Mouse (Mus musculus) layer of hippocampus, adult 9-11 months (tissue): Measurements from ENCODE around the gene Mylk.

Source experiments
- DNase-seq: peaks from one replicate; pipeline ENCODE4 v3.0.0; 2022

Mylk gene

DNA sequence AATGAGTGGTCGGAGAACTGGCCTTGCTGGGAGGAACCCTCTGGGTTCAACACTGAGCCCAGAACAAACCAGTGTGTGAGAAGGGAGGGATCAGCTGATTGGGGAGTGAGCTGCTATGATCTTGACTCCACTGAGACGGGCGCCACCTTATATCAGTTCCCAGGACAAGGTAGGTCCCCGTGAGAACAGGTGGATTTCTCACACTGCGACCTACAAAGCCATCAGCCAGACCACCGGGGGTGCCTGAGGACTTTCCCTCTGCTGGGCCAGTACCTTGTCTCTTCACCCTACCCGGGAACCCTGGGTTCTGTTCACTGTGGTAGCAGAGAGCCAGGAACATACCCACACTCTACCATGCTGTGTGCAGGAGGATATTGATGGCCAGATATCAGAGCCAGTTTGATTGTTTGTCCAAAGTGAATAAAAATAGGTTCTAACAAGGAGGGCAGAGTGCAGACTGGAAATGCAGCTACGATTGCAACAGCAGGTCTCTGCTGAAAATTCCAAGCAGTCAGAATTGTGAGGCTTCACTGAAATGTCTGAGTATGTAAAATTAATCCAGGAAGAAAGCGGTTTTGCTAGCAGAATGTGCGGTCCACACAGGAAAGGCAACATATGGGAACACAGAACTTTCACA, 248.8 kb downstream of the Mylk start:
- no peak for DNase-seq

DNA sequence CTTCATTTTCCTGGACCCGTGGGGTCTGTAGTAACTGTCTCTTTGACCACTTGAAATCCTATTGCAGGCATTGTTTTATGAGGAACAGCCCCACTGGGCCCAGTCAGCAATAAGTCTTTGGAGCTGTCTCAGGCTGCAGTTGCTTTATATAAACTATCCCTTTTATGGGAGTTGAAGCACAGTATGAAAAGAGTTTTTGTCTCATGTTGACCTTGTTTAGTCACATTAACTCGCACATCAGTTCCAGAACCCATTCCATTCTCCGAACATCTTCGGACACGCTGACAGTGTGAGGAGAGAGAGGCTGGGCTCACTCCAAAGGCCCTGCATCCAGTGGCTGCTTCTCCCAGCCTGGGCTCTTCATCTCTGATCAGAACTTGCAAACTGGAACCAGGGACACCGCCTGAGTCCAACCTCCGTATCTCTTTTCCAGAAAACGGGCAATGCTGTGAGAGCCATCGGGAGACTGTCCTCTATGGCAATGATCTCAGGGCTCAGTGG, 249.7 kb downstream of the Mylk start:
- DNase-seq: no peak

DNA sequence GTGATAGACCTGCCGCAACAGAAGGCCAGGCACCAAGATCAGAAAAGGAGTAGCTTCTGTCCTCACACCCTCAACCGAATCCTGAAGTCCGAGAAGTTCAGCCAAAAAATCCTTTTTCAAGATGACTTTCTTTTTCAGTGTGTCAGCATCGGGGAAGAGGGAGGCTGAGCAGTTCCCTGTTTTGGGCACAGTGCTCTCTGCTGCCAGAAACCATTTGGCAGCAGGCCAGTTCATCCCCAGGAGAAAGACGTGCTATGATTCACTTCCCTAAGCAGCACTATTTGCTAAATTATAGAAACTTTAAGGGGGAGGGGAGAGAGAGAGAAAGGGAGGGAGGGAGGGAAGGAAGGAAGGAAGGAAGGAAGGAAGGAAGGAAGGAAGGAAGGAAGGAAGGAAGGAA, 251.1 kb downstream of the Mylk start:
- DNase-seq: peak; percentile 86

DNA sequence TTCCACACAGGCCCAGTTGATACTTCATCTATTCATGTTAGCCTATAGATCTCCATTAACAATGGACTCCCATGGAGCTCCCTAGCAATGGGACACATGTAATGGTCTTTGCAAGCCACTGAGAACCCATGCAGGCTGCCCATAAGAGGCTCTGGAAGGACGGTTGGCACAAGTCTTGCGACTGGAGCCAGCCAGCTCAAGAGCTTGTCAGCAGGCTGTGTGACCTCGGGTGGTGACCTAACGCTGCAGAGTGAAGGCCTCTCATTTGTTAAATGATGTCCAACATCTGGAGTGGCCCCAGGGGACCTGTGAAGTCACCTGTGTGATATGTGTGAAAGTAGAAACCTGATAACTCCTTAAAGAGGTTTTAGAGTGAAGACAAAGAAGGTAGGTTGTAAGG, 252.0 kb downstream of the Mylk start:
- no peak for DNase-seq

DNA sequence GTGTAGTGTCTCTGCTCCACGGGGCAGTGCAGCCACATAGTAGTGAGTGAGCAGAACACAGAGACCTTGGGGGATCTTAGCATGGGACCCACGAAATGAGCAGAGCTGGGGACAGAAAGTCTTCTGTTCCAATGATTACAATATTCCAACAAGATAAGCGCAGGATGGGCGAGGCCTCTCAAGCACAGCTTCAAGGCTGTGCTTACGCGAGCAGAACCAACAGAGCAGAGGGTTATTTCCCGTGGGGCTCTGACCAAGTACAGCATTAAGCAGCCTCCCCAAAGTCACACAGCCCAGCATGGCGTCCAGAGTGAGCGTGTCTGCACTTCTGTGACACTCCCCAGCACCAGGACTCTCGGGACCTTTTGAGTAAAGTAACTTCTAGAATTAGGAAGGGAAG, 252.6 kb downstream of the Mylk start:
- no peak for DNase-seq

DNA sequence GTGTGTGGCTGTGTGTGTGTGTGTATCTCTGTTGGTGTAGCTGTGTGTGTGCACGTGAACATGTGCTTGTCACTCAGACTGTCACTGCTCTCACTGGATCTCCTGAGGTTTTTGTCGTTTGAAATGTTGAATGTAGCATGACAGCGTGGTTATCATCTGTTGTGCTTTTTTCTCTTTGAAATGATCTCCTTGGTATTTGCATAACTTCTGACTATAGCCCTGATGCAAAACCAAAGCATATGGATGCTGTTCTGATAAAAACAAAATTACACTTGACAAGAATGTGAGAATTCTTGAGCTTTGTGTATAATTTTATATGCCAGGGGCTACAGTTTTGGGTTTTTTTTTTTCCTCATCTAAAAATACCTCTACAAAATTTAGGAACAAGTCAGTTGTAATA, 254.0 kb downstream of the Mylk start:
- peak; percentile 22 for DNase-seq

DNA sequence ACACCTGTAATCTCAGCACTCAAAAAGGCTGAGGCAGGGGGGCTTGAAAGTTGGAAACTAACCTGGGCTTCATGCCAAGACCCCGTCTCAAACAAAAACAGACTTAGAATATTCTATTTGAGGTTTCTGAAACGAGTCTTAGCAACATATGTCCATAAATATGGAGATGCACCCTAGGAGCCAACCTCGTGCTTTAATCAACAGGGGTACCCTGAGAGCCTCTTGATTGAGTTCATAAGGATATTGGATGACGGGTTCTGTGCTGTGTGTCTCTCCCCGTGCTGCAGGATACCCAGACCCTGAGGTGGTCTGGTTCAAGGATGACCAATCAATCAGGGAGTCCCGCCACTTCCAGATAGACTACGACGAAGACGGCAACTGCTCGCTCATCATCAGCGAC, 255.0 kb downstream of the Mylk start:
- DNase-seq: no peak

DNA sequence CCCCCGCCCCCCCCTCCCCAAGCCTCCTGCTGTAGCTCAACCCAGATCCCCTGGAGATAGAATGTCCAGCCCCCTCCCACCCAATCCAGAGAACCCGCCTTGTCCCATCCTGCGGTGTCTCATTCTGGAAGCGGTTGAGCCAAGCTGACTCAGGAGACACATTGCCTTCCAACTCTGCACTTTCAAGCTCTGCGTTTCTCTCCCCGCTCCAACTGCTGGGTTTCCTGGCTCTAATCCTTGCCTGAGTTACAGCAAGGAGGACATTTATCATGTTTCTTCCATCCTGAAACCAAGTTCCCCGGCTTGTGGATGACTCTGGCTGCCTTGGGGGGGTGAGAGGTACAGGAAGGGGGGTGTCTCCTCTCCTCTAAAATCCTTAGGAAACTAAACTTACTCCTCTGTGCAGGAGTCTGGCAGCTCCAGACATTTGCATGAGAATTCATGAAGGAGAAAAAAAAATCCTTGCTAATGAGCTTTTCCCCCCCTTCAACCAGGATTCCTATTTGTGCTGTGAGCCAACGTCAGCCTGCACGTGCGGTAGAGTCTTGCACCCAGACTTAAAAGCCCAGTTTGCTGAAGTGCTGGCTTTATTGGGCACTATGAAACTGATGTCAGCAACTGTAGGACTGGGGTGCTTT, 256.0 kb downstream of the Mylk start:
- no peak for DNase-seq

DNA sequence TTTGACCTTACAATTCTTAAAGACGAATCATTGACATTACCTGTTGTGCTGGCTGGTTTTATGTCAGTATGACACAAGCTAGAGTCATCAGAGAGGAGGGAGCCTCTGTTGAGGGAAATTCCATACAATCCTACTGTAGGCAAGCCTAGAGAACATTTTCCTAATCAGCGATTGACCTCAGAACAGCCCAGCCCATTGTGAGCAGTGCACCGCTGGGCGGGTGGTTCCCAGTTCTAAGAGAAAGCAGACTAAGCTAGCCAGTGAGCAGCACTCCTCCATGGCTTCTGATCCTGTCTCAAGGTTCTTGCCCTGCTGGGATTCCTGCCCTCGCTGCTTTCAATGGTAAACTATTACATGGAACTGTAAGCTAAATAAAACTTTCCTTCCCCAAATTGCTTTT, 259.3 kb downstream of the Mylk start:
- no peak for DNase-seq

DNA sequence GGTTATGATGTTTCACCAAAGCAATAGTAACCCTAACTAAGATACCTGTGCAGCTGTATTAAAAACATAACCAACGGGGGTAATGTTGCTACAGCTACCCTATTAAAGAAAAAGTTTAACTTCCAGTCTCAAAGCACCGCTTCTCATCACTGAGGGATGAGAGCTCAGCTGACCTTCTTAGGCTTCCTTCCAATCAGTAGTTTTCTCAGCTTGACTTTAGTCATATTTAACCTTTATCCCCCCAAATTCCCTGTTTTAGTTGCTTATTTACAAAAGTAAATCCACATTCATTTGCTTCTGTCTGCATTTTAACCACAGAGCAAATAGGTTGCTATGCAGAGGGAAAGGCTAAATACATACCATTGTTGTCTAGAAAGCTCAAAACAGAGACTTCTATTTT, 259.7 kb downstream of the Mylk start:
- no peak for DNase-seq

DNA sequence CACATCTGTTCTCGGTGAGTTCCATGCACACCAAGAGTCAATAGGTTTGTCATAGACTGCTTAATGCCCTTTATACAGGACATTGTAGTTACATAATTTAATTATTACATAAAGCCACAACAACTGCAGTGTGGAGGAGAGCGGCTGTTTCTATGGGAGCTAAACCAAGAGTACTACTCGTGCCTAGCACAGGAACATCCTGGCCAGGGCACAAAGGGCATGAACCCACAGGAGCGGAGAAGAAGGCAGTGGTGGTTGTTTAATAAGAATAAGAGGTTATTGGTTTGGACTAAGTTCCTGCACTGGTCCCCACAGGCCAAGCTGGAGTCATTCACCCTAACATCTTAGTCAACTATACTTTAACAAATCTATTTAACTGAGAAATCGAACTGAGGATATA, 261.2 kb downstream of the Mylk start:
- no peak for DNase-seq

DNA sequence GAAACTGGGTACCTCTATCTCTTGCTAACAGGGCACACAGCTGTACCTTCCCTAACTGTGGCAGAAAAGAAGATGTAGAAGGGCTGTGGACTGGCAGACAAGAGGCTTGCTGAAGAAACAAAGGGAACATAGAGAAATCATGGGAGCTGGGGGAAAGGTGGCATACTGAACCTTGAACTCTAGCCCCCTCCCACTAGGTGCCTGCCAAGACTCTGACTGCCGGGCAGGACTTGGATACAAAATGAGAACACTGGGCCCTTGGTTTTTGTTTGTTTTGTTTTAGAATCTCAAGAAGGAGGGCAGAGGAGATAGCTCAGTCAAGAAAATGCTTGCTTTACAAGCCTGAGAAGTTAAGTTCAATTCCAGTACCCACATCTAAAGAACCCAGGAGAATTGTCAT, 262.4 kb downstream of the Mylk start:
- no peak for DNase-seq

DNA sequence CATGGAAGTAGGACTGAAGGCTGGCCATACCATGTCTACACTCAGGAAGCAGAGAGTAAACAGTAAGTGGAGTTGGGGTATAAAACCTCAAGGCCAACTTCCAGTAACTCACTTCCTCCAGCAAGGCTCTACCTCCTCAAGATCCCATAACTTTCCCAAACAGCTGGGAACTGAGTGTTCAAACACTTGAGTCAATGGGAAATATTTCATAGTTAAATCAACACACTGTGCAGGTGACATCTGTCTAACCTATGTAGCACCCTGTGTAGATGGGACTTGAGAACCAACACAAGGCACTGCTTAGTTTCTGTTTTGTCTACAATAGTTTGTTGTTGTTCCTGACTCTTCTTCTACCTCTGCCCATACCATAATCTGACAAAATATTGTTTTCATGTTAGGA, 263.4 kb downstream of the Mylk start:
- no peak for DNase-seq

DNA sequence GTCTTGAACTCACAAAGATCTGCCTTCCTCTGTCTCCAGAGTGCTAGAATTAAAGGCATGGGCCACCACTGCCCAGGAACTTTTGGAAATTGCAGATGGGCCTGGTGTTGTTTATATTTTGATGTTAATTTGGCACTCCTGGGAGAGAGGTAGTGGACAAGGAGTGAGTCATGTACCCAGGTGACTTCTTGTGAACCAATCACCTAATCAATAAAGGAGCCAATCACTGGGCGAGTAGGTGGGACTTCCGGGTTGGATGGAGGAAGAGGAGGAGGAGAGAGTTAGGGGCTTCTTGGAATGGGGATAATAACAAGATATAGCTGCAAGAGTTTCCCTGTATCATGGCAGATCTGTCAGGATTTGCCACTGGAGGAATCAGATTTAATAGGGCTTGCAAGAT, 268.5 kb downstream of the Mylk start:
- no peak for DNase-seq

DNA sequence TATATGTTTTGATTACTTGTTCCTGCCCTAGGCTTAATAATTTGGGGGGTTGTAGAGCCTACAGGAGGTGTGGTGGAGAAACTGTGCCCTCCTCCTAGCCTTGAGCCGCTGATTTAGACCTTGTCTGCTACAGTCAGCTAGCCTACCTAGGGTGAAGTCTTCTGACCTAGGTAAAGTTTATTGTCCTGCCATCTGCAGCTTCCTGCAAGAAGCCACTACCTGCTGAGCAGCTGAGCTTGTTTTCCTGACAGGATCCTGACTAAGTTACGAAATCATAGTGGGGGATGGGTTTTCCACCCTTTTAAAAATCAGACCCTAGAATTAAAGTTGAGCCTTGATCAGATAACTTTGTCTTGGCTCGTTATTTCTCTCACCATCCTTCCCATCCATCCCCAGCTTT, 271.5 kb downstream of the Mylk start:
- DNase-seq: no peak

DNA sequence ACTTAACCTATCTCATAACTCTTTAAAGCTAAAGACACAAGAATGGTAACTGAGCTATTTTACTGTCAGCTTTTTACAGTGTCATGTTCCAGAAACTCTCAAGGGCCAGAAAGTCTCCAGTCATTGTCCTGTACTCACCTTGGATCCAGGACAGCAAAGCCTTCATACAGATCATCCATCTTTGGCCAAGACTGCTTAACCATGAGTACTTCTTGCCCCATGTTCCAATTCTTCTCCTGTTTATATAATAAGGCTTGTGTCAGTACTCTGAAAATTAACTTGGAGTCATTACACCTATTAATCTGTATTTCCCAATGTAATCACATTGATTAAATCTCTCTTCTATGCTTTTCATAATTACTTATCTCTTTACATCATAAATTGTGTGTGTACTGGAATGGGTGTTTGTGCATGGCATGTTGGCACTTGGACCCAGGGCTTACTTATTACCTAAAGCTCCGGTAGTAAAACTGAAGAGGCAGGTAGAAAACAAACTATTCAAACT, 273.5 kb downstream of the Mylk start:
- DNase-seq: no peak

DNA sequence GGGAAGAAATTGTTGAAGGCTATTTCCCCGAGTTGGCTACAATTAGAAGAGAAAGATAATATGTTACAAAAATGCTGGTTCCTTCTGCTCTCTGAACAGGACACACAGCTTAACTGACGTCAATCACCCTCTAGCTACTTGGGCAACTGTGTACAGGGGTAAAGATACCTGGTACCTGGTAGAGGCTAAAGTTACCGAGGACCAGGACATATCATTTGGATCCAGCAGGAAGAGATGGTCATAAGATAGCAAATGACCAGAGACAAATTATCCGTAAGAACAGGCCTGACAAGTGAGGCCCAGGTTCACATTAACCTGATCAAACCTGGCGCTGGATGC, 276.9 kb downstream of the Mylk start:
- DNase-seq: no peak

DNA sequence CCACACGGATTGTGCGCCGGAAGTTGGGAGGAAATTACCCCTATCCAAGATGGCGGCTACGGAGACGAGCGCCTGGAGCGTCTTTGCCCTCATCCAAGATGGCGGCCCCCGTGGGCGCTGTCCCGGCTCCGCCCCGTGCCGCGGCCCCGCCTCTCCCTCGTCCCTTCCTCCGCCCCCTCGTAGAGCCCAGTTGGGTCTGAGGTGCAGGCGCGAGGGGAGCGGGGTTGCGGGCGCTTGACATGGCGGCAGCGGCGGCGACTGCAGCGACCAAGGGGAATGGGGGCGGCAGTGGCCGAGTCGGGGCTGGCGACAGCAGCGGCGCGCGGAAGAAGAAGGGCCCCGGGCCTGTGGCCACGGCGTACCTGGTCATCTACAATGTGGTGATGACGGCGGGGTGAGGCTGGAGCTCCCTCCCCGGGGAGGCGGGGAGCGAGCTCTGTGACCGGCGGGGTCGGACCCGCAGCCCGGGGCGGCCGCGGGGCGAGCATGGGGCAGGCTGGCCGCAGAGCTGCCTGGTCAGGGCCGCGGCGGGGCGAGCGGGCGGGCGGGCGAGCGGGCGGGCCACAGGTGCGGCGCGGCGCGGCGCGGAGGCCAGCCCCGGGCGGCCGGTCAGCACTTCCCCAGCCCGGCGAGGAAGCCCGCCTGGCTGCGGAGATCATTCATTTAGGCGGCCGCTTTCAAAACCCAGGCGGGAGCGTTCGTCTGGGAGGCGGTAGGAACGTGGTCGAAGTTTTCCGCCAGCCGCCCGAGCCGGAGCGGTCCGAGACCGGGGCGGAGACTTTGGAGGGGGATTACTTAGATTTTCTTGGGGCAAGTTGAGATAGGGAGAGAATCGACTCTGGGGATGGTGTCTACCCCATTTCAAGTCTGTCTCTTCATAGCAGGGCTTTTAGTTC, 277.5 kb downstream of the Mylk start, which contains the start of gene Hacd2:
TSS of gene Hacd2 (plus strand) at position 187 of the 896 bp plus-strand sequence.
- DNase-seq: peak; percentile 95

DNA sequence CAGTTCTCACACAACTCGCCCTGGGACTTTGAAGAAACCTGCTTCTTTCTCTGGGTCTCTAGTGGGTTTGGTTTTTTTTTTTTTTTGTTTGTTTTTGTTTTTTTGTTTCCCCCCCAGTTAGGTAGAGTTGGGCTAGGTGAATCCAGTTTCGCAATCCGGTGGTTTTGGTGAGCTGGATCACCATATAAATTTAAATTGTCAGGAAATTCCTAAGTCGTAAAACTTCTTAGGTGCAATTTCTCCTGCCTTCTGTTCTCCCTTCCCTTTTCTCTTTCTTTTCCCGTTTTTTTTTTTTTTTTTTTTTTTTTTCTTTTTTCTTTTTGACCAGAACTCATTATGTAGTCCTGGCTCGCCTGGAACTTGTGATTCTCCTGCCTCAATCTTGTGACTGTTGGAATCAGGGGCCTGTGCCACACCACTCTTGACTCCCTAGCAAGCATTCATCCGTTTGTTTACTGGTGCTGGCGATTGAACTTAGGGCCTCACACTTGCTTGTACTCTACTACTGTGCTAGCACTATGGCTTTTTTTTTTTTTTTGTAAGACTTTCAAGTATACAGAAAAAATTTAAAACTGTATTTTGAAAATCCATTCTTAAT, 278.2 kb downstream of the Mylk start:
- DNase-seq: no peak

DNA sequence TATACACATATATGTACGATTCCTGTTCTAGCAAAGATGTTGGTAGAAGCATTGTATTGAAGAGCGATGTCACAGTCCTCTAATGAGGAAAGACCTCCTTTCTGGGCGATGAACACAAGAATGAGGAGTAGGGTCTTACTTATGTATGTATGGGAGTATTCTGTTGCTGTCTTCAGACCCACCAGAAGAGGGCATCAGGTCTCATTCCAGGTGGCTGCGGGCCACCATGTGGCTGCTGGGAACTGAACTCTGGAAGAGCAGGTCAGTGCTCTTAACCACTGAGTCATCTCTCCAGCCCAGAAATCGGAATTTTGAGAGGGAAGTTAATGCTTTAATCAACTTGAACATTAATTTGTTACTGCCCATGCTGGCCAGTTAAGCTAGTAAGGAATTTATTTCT, 279.3 kb downstream of the Mylk start:
- no peak for DNase-seq

DNA sequence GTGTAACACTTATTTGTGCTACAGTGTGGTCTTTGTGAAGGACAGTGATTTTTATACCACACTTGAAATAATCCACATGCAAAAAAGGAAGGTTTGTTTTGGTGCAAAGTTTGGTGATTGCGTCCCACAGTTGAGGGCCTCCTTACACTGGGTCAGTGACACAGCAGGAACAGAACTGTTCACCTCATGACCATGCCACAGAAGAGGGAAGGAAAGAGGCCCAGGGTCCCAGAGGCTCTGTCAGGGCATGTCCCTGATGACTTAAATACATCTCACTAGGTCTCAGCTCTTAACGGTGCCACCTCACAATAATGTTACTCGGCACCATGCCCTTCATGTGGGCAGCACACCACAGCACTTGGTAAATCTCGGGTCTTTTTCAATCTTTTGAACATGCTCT, 280.3 kb downstream of the Mylk start:
- no peak for DNase-seq

DNA sequence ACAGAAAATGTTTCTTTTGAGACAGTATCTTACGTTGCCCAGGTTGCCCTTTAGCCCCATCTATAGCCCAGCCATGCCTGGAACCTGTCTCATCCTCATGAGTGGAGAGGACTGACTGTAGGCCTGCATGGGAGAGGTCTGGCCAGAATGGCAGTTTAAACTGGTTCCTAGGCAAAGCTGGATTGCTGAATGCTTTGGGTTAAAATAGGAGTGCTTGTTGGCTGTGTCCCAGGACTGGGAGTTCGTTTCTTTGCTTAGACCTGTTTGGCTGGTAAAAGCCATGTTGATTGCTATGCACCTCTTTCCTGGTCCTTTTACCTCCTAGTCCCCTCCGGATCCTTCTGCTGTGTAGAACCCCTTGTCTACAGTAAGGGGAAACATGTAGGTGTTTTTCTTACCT, 288.2 kb downstream of the Mylk start:
- DNase-seq: no peak

DNA sequence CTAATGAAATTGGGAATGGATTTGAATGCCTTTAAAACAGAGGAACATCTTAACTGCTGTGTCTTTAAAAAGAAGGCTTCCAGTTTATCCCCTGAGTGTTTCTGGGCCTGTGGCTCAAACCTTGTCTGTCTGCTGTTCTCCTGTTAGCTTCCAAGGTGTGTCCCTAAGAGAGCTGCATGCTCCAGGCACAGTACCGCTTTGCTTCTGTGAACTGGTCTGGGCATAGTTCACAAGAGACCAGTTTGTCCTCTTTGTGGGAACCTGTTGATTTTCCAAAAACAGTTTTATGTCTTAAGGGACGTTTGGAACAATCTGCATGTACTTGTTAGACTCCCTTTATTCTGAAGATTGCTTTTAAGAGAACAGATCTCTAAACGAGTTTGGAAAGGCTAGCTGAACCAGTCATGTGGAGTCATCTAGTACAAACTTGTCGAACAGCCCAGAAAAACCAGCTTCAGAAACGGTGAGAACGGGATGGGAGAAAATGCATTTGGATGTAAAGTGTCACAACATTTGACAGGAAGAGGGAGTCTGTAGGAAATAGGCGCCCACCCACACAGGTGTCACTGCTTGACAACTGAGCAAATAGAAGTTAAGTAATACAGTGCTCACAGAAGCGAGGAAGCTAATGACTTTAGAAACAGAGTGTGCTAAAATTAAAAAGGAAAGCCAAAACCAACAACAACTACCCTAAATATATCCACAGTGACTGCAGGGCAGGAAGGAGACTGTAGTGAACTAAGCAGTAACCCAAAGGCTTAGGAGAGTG, 289.0 kb downstream of the Mylk start:
- DNase-seq: no peak
